Mouse (Mus musculus): ENCODE measurements around the gene Txndc8. TPM values are rescaled to one million over a fixed set of nuclear protein-coding genes. Genes with fewer than 3 reads are reported as not detected.

Txndc8 gene
- total and polyA plus RNA-seq, 3 experiments = not detected

GRCm38 (mm10) chr4:58054441-58054840 is 45.5 kb upstream of the Txndc8 start:
- Histone ChIP-seq H3K27ac (ENCODE audit: insufficient read depth, low read depth) (no peak overlapping the region), H3K27me3 (replicated peaks) (no peaks in the 10 kb centered on the region), H3K9ac (ENCODE audit: insufficient read depth, low read depth) (no peak overlapping the region), H3K4me1 (ENCODE audit: control insufficient read depth in 1 of 2, insufficient read depth in 2 of 2) (no peaks in the 10 kb centered on the region), H3K4me2 (ENCODE audit: insufficient read depth, low read depth, poor library complexity, severe bottlenecking) (no peak overlapping the region), H3K79me2 (replicated peaks; ENCODE audit: control insufficient read depth, extremely low read depth, insufficient read depth, poor library complexity, severe bottlenecking) (no peaks in the 10 kb centered on the region), H3K36me3 (replicated peaks in 1 of 2; ENCODE audit: control insufficient read depth in 1 of 2, insufficient read depth in 1 of 2, low read length in 1 of 2) (no peaks in the 10 kb centered on the region), H3K9me3 (replicated peaks; ENCODE audit: low read length) (no peaks in the 10 kb centered on the region), H3K4me3 (replicated peaks in 1 of 3; ENCODE audit: low read depth in 2 of 3, low read length in 2 of 3, poor library complexity in 1 of 3) (no peak overlapping the region)
- TF ChIP-seq TBP (conservative IDR thresholded peaks at IDR 0.05; ENCODE audit: low read depth, low read length) = no peak
- TF ChIP-seq POLR2A (IDR thresholded peaks at IDR 0.05; ENCODE audit: low read depth, low read length) = no peak
- TF ChIP-seq GABPA (IDR thresholded peaks at IDR 0.05; ENCODE audit: insufficient replicate concordance, low read depth, low read length) = no peak
- TF ChIP-seq SMC3 (IDR thresholded peaks at IDR 0.05; ENCODE audit: low read depth, low read length) = no peak
- TF ChIP-seq POLR2AphosphoS2 (IDR thresholded peaks at IDR 0.05; ENCODE audit: low read depth, low read length) = no peak
- no peak for TF ChIP-seq USF1 (IDR thresholded peaks at IDR 0.05; ENCODE audit: low read depth, low read length)
- no peak for TF ChIP-seq TCF12 (IDR thresholded peaks at IDR 0.05; ENCODE audit: low read depth, low read length)
- TF ChIP-seq BHLHE40 (IDR thresholded peaks at IDR 0.05; ENCODE audit: low read depth, low read length) = no peak
- no peak for TF ChIP-seq ZC3H11A (IDR thresholded peaks at IDR 0.05; ENCODE audit: low read depth, low read length)
- TF ChIP-seq JUN (IDR thresholded peaks at IDR 0.05; ENCODE audit: insufficient read depth, low read depth, low read length) = no peak
- TF ChIP-seq IRF4 (IDR thresholded peaks at IDR 0.05; ENCODE audit: low read depth, low read length) = no peak
- no peak for TF ChIP-seq NELFE (IDR thresholded peaks at IDR 0.05; ENCODE audit: low read depth, low read length)
- dilution Hi-C loops (cut with MboI; ENCODE audit: extremely low pct_ligation_motif_present, extremely low pct_unique_long_range_greater_than_20kb, low sequenced_read_pairs) = no loop called here
- DNase-seq (ENCODE audit: extremely low read depth) = no peak
- in situ Hi-C loops (cut with MboI; ENCODE audit: low pct_ligation_motif_present, low pct_unique_long_range_greater_than_20kb, low sequenced_read_pairs) = no loop called here

DNA sequence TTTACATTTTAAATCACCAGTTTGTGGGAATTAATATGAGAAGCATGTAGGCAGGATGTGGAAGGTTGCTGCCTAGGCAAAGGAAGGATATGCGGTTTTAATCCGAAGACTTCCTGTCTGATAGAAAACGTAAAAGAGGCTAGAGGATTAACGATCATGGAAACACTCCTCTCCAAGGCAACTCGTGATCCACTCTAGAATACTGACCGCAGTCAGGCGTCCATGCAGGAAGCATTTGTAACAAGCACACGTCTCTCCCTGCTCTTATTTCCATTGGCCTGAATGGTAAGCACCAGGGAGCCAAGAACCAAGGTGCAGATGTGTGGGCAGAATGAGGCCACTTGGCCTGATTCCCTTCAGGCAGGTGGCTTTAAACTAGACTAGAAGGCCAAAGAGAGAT is 41.8 kb upstream of the Txndc8 start:
- Histone ChIP-seq H3K4me3 (replicated peaks in 1 of 3; ENCODE audit: low read depth in 2 of 3, low read length in 2 of 3, poor library complexity in 1 of 3) (no peak overlapping the region), H3K27ac (ENCODE audit: insufficient read depth, low read depth) (no peak overlapping the region), H3K79me2 (replicated peaks; ENCODE audit: control insufficient read depth, extremely low read depth, insufficient read depth, poor library complexity, severe bottlenecking) (no peaks in the 10 kb centered on the region), H3K27me3 (replicated peaks) (no peaks in the 10 kb centered on the region), H3K9ac (ENCODE audit: insufficient read depth, low read depth) (no peak overlapping the region), H3K36me3 (replicated peaks in 1 of 2; ENCODE audit: control insufficient read depth in 1 of 2, insufficient read depth in 1 of 2, low read length in 1 of 2) (no peaks in the 10 kb centered on the region), H3K9me3 (replicated peaks; ENCODE audit: low read length) (no peaks in the 10 kb centered on the region), H3K4me2 (ENCODE audit: insufficient read depth, low read depth, poor library complexity, severe bottlenecking) (no peak overlapping the region), H3K4me1 (ENCODE audit: control insufficient read depth in 1 of 2, insufficient read depth in 2 of 2) (no peaks in the 10 kb centered on the region)
- no peak for DNase-seq (ENCODE audit: extremely low read depth)
- in situ Hi-C loops (cut with MboI; ENCODE audit: low pct_ligation_motif_present, low pct_unique_long_range_greater_than_20kb, low sequenced_read_pairs) = no loop called here
- dilution Hi-C loops (cut with MboI; ENCODE audit: extremely low pct_ligation_motif_present, extremely low pct_unique_long_range_greater_than_20kb, low sequenced_read_pairs) = no loop called here
- TF ChIP-seq E2F4 (IDR thresholded peaks at IDR 0.05; ENCODE audit: insufficient replicate concordance, low read depth, low read length) = no peak
- no peak for TF ChIP-seq USF2 (conservative IDR thresholded peaks at IDR 0.05; ENCODE audit: low read depth, low read length)
- no peak for TF ChIP-seq MEF2A (IDR thresholded peaks at IDR 0.05; ENCODE audit: borderline replicate concordance, low read depth, low read length)
- no peak for TF ChIP-seq GABPA (IDR thresholded peaks at IDR 0.05; ENCODE audit: insufficient replicate concordance, low read depth, low read length)
- no peak for TF ChIP-seq CHD1 (IDR thresholded peaks at IDR 0.05; ENCODE audit: low read depth, low read length)
- no peak for TF ChIP-seq SIN3A (IDR thresholded peaks at IDR 0.05; ENCODE audit: low read length)
- TF ChIP-seq PAX5 (IDR thresholded peaks at IDR 0.05; ENCODE audit: low read length) = no peak
- TF ChIP-seq UBTF (IDR thresholded peaks at IDR 0.05; ENCODE audit: low read depth, low read length) = no peak
- no peak for TF ChIP-seq USF1 (IDR thresholded peaks at IDR 0.05; ENCODE audit: low read depth, low read length)
- no peak for TF ChIP-seq MAX (IDR thresholded peaks at IDR 0.05; ENCODE audit: low read length)

Measured in CH12.LX (cell line).